Mouse (Mus musculus) intestine, embryonic 14.5 days (tissue): Measurements from ENCODE around the gene Slc29a1. TPM values are rescaled to one million over a fixed set of nuclear protein-coding genes. Genes with fewer than 3 reads are reported as not detected.

Source experiments
- ATAC-seq: fragments of 200-750 bp; cut with Nextera tagmentation; replicated peaks from 2 replicates; pipeline ENCODE4 v1.8.0; 2017; ENCODE audit warnings: low read depth, moderate number of reproducible peaks, moderate TSS enrichment, moderate library complexity; ENCODE audit not compliant: low FRiP score, low TSS enrichment
- DNase-seq: peaks from one replicate; pipeline ENCODE4 v3.0.0-alpha.2; 2018; ENCODE audit warnings: low spot score
- H3K27ac ChIP-seq: fragments of 300-500 bp; sonication (generic); 2 replicates; pipeline ENCODE4 v1.5.1; 2014; ENCODE audit warnings: low read depth, mild to moderate bottlenecking, control low read depth
- H3K27me3 ChIP-seq: fragments of 300-500 bp; sonication (generic); replicated peaks from 2 replicates; pipeline ENCODE4 v1.6.1; 2014; ENCODE audit warnings: low read length, control low read depth; ENCODE audit not compliant: control insufficient read depth, insufficient read depth
- H3K36me3 ChIP-seq: fragments of 300-500 bp; sonication (generic); 2 replicates; pipeline ENCODE4 v1.6.1; 2014; ENCODE audit warnings: low read length, control low read depth; ENCODE audit not compliant: control insufficient read depth, insufficient read depth
- H3K4me1 ChIP-seq: fragments of 300-500 bp; sonication (generic); replicated peaks from 2 replicates; pipeline ENCODE4 v1.6.1; 2014; ENCODE audit warnings: low read length, control low read depth, mixed read lengths; ENCODE audit not compliant: control insufficient read depth, insufficient read depth
- H3K4me2 ChIP-seq: fragments of 300-500 bp; sonication (generic); 2 replicates; pipeline ENCODE4 v1.6.1; 2014; ENCODE audit warnings: low read length
- H3K4me3 ChIP-seq: fragments of 300-500 bp; sonication (generic); 2 replicates; pipeline ENCODE4 v1.5.1; 2014; ENCODE audit warnings: low read depth, low read length, control low read depth, mixed read lengths
- H3K9ac ChIP-seq: fragments of 300-500 bp; sonication (generic); 2 replicates; pipeline ENCODE4 v1.6.1; 2014; ENCODE audit warnings: mild to moderate bottlenecking, low read length
- H3K9me3 ChIP-seq: fragments of 300-500 bp; sonication (generic); 2 replicates; pipeline ENCODE4 v1.6.1; 2016; ENCODE audit warnings: low read length, control low read depth; ENCODE audit not compliant: control insufficient read depth
- WGBS: fragments of 180-500 bp; shearing (Covaris S2); extraction: QIAGEN DNeasy Blood & Tissue Kit; methylation state at CpG from one replicate; pipeline ENCODE4 v1.1.7; 2014; 5-methylcytosine and 5-hydroxymethylcytosine counted together
- polyA plus RNA-seq: library from polyadenylated mRNA; unstranded; fragments of >200 nt; fragmentation: Nextera tagmentation; extraction: Ambion mirVana; gene quantifications from 2 replicates; pipeline ENCODE4 v1.2.1, GENCODE M21; 2014

Gene Slc29a1
- polyA plus RNA-seq, 1 experiment from 2014 or later: 82.7 TPM

DNA sequence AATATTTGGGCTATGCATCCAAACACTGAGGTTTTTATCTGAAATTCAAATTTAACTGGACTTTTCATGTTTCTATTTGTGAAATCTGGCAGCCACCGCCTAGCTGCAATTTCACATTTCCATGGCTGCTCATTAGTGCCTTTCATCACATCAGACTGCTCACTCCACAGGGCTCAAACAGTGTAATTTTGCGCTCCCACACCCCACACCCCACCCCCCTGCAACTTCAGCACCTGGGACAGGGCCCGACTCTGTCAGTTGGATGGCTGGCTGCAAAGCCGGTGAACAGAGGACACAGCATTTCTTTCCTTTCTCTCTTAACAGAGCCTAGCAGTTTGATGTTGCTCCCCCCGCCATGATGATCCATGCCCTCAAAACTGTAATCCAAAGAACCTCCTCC is 63.1 kb downstream of the Slc29a1 start:
- Histone ChIP-seq H3K9ac (no peak overlapping the region), H3K27me3 (peaks cover 70% of the 10 kb centered on the region), H3K4me3 (no peak overlapping the region), H3K27ac (no peak overlapping the region), H3K4me1 (no peaks in the 10 kb centered on the region), H3K4me2 (no peak overlapping the region), H3K9me3 (no peaks in the 10 kb centered on the region), H3K36me3 (no peaks in the 10 kb centered on the region)
- peak; percentile 84 for DNase-seq
- ATAC-seq: no peak
- WGBS: 18% methylated on average over 5 of the region's 5 CpGs

Other genes starting within 250 kb of the Slc29a1 start
- 62.6 and 68.3 TPM in 2 replicates for gene Cdc5l, start 165.9 kb downstream of the Slc29a1 start, polyA plus RNA-seq
- 0.59 and 0.65 TPM in 2 replicates for gene Spats1, start 124.2 kb downstream of the Slc29a1 start, polyA plus RNA-seq
- 16.1 and 17.3 TPM in 2 replicates for gene Aars2, start 92.8 kb downstream of the Slc29a1 start, polyA plus RNA-seq
- 0.60 and 0.70 TPM in 2 replicates for gene Tcte1, start 76.2 kb downstream of the Slc29a1 start, polyA plus RNA-seq
- gene Tmem151b, start 49.9 kb downstream of the Slc29a1 start, polyA plus RNA-seq: 2.1 and 2.3 TPM in 2 replicates
- 3.7 and 4.0 TPM in 2 replicates for gene Nfkbie, start 43.9 kb downstream of the Slc29a1 start, polyA plus RNA-seq
- gene Slc35b2, start 35.7 kb downstream of the Slc29a1 start, polyA plus RNA-seq: 136 and 146 TPM in 2 replicates
- 1,628 and 1,680 TPM in 2 replicates for gene Hsp90ab1, start 26.3 kb downstream of the Slc29a1 start, polyA plus RNA-seq
- gene Mymx, start 2.5 kb upstream of the Slc29a1 start, polyA plus RNA-seq: 0.31 TPM in 1 of 2 replicates, not detected in the other
- not detected in 2 replicates for gene Capn11, start 59.7 kb upstream of the Slc29a1 start, polyA plus RNA-seq
- gene Mrpl14, start 86.7 kb upstream of the Slc29a1 start, polyA plus RNA-seq: 168 and 173 TPM in 2 replicates
- 25.2 and 29.3 TPM in 2 replicates for gene Tmem63b, start 87.3 kb upstream of the Slc29a1 start, polyA plus RNA-seq
- gene 1600014C23Rik, start 134.2 kb upstream of the Slc29a1 start, polyA plus RNA-seq: not detected in 2 replicates